Mouse (Mus musculus) heart, postnatal 10 days (tissue): ENCODE data around the gene Fam122c. TPM values are rescaled to one million over a fixed set of nuclear protein-coding genes. Genes with fewer than 3 reads are reported as not detected.

Source experiments
- DNase-seq, 2 experiments: peaks; one replicate each; pipeline ENCODE4 v3.0.0; 2021
- intact Hi-C: fragments of 180-260 bp; cut with DNase I; formaldehyde crosslinking; loops from one replicate; pipeline ENCODE4 v1.15.1; 2025
- total RNA-seq, 2 experiments: library from RNA; stranded (reverse); gene quantifications; 2 replicates each; pipeline ENCODE4 v1.2.3; 2021

The Fam122c gene
- total RNA-seq, 2 experiments from 2014 or later: not detected

GRCm38 (mm10) chrX:53364668-53365383, 91.6 kb downstream of the Fam122c start:
- no peak for DNase-seq
- intact Hi-C loops: no loop called here

GRCm38 (mm10) chrX:53369534-53370365, 96.5 kb downstream of the Fam122c start:
- intact Hi-C loops: no loop called here
- DNase-seq: peak; percentile 41 to 43

- DNase-seq: peak; percentile 90
- intact Hi-C loops: no loop called here
Measured at GRCm38 (mm10) chrX:53370366-53370740, 97.1 kb downstream of the Fam122c start, which contains the start of gene Mospd1. Gene Mospd1 (minus strand): TSS chrX:53370502.

Other genes starting within 250 kb of the Fam122c start
- under 1 TPM; 0.43 to 0.69 TPM for gene Plac1, start 33.3 kb upstream of the Fam122c start, total RNA-seq
- 1 to 10 TPM; 7.9 to 8.3 TPM for gene Fam122b, start 3.6 kb upstream of the Fam122c start, total RNA-seq
- gene Mospd1, start 97.1 kb downstream of the Fam122c start, total RNA-seq: 10 to 100 TPM; 31.7 to 41.2 TPM
- gene Etd, start 161.5 kb downstream of the Fam122c start, total RNA-seq: not detected